Mouse (Mus musculus) hindbrain, embryonic 15.5 days (tissue): Measurements from ENCODE around the gene Slc16a5. TPM values are rescaled to one million over a fixed set of nuclear protein-coding genes. Genes with fewer than 3 reads are reported as not detected.
A peak's percentile ranks its signal among the peaks of the same experiment; 100 is the strongest.
"Not testable (repeated sequence)": the region's sequence is repeated elsewhere in the genome, so short reads cannot be mapped to it uniquely, and the experiment has no call there.

Experiments
- ATAC-seq: fragments of 200-750 bp; cut with Nextera tagmentation; 2 replicates; pipeline ENCODE4 v1.8.0; 2017; ENCODE audit warnings: low read depth, moderate number of reproducible peaks, moderate TSS enrichment; ENCODE audit not compliant: low FRiP score
- H3K27ac ChIP-seq: fragments of 300-500 bp; sonication (generic); replicated peaks from 2 replicates; pipeline ENCODE4 v1.5.1; 2015; ENCODE audit warnings: mild to moderate bottlenecking, inconsistent platforms
- H3K27me3 ChIP-seq: fragments of 300-500 bp; sonication (generic); 2 replicates; pipeline ENCODE4 v1.6.1; 2015; ENCODE audit warnings: control low read depth, inconsistent platforms
- H3K36me3 ChIP-seq: fragments of 300-500 bp; sonication (generic); 2 replicates; pipeline ENCODE4 v1.6.1; 2015; ENCODE audit warnings: control low read depth, inconsistent platforms
- H3K4me1 ChIP-seq: fragments of 300-500 bp; sonication (generic); replicated peaks from 2 replicates; pipeline ENCODE4 v1.6.1; 2015; ENCODE audit warnings: control low read depth, inconsistent platforms
- H3K4me2 ChIP-seq: fragments of 300-500 bp; sonication (generic); 2 replicates; pipeline ENCODE4 v1.6.1; 2015; ENCODE audit warnings: moderate library complexity, mild to moderate bottlenecking, inconsistent platforms
- H3K4me3 ChIP-seq: fragments of 300-500 bp; sonication (generic); 2 replicates; pipeline ENCODE4 v1.5.1; 2015; ENCODE audit warnings: mild to moderate bottlenecking, inconsistent platforms
- H3K9ac ChIP-seq: fragments of 300-500 bp; sonication (generic); 2 replicates; pipeline ENCODE4 v1.6.1; 2015; ENCODE audit warnings: inconsistent platforms
- H3K9me3 ChIP-seq: fragments of 300-500 bp; sonication (generic); 2 replicates; pipeline ENCODE4 v1.6.1; 2016; ENCODE audit warnings: control low read depth, inconsistent platforms
- WGBS: fragments of 180-500 bp; shearing (Covaris S2); methylation state at CpG from one replicate; pipeline ENCODE4 v1.1.7; 2015; 5-methylcytosine and 5-hydroxymethylcytosine counted together
- polyA plus RNA-seq: library from polyadenylated mRNA; unstranded; fragments of >200 nt; fragmentation: Nextera tagmentation; extraction: Ambion mirVana; gene quantifications from 2 replicates; pipeline ENCODE4 v1.2.1, GENCODE M21; 2015

Gene Slc16a5
- polyA plus RNA-seq, 1 experiment from 2014 or later, result 0.17 TPM

DNA sequence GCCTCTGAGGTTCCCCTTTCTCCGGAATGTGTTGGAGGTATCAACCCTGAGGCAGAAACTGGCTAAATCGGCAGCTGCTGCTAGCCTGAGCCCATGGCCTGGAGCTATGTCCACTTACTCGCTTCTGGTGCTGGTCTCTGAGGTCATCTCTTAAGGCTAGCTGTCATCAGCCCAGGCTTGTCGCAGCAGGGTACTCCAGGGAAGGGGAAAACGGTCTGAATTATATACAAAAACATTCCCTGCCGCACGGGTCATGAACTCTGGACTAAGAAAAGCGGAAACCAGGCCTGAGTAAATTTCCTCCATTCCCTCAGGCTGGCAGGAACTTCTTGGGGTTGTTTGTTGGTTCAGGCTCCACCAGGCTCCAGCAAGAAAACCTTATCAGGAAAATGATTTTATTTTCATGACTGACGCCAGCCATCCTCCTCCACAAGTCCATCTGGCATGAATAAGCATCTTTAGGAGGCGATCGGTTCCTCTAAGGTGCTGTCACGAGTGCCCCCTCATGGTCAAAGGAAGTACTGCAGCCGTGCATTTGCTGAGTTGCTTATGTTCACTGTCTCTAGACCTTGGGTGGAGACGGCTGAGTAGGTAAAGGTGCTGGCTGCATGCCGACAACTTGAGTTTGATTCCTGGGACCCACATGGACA is 11.5 kb downstream of the Slc16a5 start:
- Histone ChIP-seq H3K9ac (no peak overlapping the region; the same call in 1 of the 2 replicates), H3K4me1 (peaks cover 31% of the 10 kb centered on the region), H3K4me2 (peak overlapping the region; percentile 20; the same call in 1 of the 2 replicates), H3K4me3 (no peak overlapping the region), H3K36me3 (no peaks in the 10 kb centered on the region), H3K27ac (peak overlapping the region; percentile 88), H3K9me3 (no peaks in the 10 kb centered on the region), H3K27me3 (no peaks in the 10 kb centered on the region)
- no peak for ATAC-seq
- 20% methylated on average over 15 of the region's 15 CpGs for WGBS

DNA sequence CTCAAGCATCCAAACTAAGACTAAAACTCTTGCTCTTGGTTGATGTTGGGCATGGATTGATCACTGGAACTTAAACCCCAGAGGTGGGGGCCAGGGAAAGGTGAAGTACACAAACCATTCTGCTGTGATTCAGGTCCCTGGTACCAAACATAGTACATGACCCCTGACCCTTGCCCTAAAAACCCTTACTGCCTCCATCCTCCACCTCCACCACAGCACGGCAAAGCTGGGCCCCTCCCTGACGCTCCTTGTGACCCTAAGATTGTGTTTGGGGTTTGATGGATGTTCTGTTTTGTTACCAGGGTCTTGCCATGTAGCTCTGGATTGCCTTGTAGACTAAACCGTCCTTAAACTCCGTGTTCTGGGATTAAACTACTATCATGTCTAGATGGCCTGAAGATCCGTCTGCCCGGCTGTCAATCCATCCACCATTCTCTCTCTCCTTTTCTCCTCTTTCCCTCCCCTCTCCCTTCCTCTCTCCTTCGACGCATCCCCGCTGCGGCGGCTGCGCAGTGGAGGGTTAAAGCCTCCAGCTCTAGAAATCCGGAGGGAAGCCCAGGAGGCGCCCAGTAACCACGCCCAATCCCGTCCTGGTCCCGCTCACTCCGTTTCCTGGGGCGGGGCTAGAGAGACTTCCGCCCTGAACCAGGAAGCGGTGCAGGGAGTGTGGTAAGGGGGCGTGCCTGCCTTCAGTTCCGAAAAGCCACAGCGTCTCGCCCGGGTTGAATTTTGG is 12.9 kb downstream of the Slc16a5 start, which contains the start of gene Armc7:
Gene Armc7, plus strand, starts transcription at position 643 of the 733 bp plus-strand sequence.
- peak; percentile 97 for ATAC-seq
- H3K4me1 ChIP-seq, result peaks cover 31% of the 10 kb centered on the region
- no peaks in the 10 kb centered on the region for H3K9me3 ChIP-seq
- 2% methylated on average over 26 of the region's 26 CpGs for WGBS
- H3K4me3 ChIP-seq, result peak within 1 kb of the TSS; percentile 89
- peak within 1 kb of the TSS; percentile 88 for H3K27ac ChIP-seq
- H3K36me3 ChIP-seq, result no peaks in the 10 kb centered on the region
- H3K27me3 ChIP-seq, result no peaks in the 10 kb centered on the region
- H3K9ac ChIP-seq, result peak within 1 kb of the TSS; percentile 81
- H3K4me2 ChIP-seq, result peak within 1 kb of the TSS; percentile 93

DNA sequence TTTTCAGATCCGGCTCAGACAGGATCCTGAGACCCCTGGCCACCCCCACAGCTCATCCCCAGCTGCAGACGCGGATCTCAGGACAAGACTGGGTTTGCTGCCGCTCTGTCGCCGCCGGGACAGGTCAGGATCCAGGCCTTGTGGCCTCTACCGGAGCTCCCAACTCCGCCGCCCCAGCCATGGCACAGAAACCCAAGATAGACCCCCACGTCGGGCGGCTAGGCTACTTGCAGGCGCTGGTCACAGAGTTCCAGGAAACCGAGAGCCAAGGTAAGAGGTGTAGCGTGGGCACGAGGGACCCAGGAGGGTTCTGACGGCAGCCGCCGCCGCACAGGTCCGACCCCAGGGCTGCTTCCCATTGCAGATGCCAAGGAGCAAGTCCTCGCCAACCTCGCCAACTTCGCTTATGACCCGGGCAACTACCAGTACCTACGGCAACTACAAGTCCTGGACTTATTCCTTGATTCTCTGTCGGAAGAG is 13.5 kb downstream of the Slc16a5 start:
- H3K4me2 ChIP-seq, result peak overlapping the region; percentile 93
- ATAC-seq, result peak; percentile 66; the same call in 1 of the 2 replicates
- peak overlapping the region; percentile 89 for H3K4me3 ChIP-seq
- peak overlapping the region; percentile 81 for H3K9ac ChIP-seq
- H3K9me3 ChIP-seq, result no peaks in the 10 kb centered on the region
- WGBS, result 6% methylated on average over 28 of the region's 28 CpGs
- peak overlapping the region; percentile 88 for H3K27ac ChIP-seq
- H3K27me3 ChIP-seq, result no peaks in the 10 kb centered on the region
- H3K36me3 ChIP-seq, result no peaks in the 10 kb centered on the region
- peaks cover 31% of the 10 kb centered on the region for H3K4me1 ChIP-seq

DNA sequence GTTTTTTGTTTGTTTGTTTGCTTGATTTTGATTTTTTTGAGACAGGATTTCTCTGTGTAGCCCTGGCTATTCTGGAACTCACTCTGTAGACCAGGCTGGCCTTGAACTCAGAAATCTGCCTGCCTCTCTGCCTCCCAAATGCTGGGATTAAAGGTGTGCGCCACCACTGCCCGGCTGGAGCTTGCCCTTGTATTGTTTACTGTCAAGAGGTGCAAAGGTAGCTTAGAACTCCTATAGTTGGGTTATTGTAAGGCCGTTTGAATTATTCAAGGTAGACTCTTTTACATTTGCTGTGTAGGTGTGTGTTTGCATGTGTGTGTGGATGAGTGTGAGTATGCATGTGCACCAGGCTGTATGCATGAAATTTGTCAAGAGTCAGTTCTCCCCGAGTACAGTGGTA is 14.4 kb downstream of the Slc16a5 start:
- H3K4me2 ChIP-seq, result peak overlapping the region; percentile 93
- H3K9ac ChIP-seq, result peak overlapping the region; percentile 19; the same call in 1 of the 2 replicates
- 86% methylated on average over 4 of the region's 4 CpGs for WGBS
- not testable (repeated sequence) for H3K27me3 ChIP-seq, H3K27ac ChIP-seq, H3K36me3 ChIP-seq, H3K9me3 ChIP-seq, ATAC-seq
- peaks cover 31% of the 10 kb centered on the region for H3K4me1 ChIP-seq
- H3K4me3 ChIP-seq, result peak overlapping the region; percentile 89; the same call in 1 of the 2 replicates

DNA sequence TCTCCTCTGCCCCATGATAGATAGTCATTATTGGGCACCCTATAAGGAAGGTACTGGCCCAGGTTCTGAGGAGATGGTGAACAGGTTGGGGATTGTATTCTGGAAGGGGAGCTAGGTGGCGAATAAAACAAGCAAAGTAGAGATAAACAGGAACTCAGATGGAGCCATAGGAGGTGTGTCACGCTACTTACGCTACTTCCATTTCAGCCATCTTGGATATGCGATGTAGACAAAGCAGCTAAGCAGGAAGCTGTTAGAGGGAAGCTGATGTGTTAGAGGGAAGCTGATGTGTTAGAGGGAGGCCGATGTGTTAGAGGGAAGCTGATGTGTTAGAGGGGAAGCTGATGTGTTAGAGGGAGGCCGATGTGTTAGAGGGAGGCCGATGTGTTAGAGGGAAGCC is 15.1 kb downstream of the Slc16a5 start:
- not testable (repeated sequence) for H3K9me3 ChIP-seq, H3K36me3 ChIP-seq, ATAC-seq, H3K27ac ChIP-seq, H3K4me3 ChIP-seq, H3K27me3 ChIP-seq
- Histone ChIP-seq H3K4me1 (peaks cover 31% of the 10 kb centered on the region), H3K9ac (0 out of 2 replicates have a peak overlapping the region, but pooled peaks have one; percentile 19), H3K4me2 (peak overlapping the region; percentile 93; the same call in 1 of the 2 replicates)
- 87% methylated on average over 7 of the region's 7 CpGs for WGBS

DNA sequence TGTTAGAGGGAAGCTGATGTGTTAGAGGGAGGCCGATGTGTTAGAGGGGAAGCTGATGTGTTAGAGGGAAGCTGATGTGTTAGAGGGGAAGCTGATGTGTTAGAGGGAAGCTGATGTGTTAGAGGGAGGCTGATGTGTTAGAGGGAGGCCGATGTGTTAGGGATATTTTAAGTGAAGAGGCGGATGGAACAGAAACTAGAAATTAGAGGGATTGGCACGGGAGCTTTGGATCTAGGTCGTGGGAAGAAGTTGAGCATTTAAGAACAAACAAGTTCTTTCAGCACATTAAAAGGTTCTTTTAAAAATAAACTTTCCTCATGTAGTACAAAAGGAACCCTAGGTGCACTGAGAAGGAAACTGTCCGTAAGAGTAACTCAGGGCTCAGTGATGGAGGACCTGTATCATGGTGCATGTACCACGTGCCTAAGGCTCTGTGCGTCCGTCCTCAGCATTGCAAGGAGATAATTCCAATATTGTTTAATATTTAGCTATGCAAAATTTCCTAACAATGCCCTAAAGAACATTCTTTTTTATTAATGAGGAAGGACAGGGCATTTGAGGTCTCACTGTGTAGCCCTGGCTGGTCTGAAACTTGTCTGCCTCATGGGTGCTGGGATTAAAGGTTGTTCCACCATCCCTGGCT is 16.1 kb downstream of the Slc16a5 start:
- Histone ChIP-seq H3K36me3 (no peaks in the 10 kb centered on the region), H3K27ac (no peak overlapping the region), H3K4me3 (no peak overlapping the region), H3K4me1 (peaks cover 29% of the 10 kb centered on the region), H3K4me2 (no peak overlapping the region), H3K27me3 (no peaks in the 10 kb centered on the region), H3K9ac (no peak overlapping the region), H3K9me3 (no peaks in the 10 kb centered on the region)
- ATAC-seq, result no peak
- WGBS, result 88% methylated on average over 9 of the region's 9 CpGs

DNA sequence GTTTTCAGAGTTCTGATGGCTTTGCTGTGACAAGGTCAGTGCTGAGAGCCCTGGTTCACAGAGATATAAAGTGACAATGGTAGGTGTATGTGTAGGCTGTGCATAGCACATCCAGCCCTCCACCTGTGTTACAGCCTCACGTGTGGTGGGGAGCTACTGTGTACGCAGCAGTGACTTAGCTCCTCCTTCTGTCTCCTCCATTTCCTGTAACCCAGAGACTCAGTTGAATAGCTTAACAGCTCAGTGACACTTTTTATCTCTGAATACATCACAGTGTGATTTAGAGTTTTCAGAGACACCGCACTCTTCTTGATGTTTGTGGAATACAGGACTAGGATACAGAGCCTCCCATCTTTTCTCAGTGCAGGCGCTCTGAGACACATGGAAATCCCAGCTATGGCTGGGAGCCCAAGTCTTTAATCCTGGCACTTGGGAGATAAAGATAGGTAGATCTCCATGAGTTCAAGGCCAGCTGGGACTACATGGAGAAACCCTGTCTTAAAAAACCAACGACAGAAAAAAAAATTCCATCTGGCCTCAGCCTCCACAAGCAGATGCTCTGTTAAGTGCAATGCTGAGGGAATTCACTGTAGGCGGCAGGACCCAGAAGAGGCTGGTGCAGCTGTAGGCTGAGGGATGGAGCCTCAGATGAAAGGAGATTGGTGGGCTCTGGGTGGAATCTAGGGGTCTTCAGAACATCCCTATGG is 19.4 kb downstream of the Slc16a5 start:
- no peak overlapping the region for H3K4me3 ChIP-seq
- WGBS, result 86% methylated on average over 6 of the region's 6 CpGs

DNA sequence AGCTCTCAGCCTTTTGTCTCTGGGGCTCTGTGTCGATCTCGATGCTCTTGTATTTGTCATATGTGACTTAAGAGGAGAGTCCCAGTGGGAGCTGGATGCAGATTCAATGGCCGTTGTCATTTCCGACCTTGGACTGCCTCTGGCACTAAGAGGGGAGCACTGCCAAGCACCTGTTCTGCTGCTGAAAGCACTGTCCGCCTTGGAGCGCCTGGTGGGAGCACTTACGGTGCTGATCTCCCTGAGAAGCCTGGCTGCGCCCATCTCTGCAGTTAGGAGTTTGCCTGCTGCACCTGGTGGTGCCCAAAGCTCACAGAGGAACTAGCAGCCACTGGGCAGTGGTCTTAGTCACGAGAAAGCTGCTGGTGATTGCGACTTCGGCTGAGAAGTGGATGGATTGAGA is 21.0 kb downstream of the Slc16a5 start:
- Histone ChIP-seq H3K4me1 (no peaks in the 10 kb centered on the region), H3K4me2 (no peak overlapping the region), H3K27me3 (no peaks in the 10 kb centered on the region), H3K27ac (no peak overlapping the region), H3K9me3 (no peaks in the 10 kb centered on the region), H3K4me3 (no peak overlapping the region), H3K36me3 (no peaks in the 10 kb centered on the region), H3K9ac (no peak overlapping the region)
- ATAC-seq, result no peak
- 66% methylated on average over 11 of the region's 11 CpGs for WGBS

More for the DNA sequence above, 19.4 kb downstream of the Slc16a5 start:
- ATAC-seq, result no peak
- Histone ChIP-seq H3K4me2 (no peak overlapping the region), H3K9ac (no peak overlapping the region), H3K27ac (no peak overlapping the region), H3K4me1 (peaks cover 8% of the 10 kb centered on the region), H3K27me3 (no peaks in the 10 kb centered on the region), H3K9me3 (no peaks in the 10 kb centered on the region), H3K36me3 (no peaks in the 10 kb centered on the region)

DNA sequence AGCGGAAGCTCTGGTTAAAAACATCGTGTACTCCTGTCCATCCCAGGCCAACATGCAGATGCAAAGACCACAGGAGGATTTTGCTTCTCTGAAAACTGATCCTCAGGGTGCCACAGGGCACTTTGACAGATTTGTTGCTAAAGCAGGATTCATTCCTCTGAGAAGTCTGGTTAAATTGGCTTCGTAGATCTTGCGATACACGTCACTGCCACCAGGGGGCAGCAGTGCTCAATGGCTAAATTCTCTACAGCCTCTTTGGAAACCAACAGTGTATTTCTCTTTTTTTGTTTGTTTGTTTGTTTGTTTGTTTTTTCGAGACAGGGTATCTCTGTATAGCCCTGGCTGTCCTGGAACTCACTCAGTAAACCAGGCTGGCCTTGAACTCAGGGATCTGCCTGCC is 21.5 kb downstream of the Slc16a5 start:
- H3K9ac ChIP-seq, result no peak overlapping the region
- H3K4me3 ChIP-seq, result no peak overlapping the region
- H3K9me3 ChIP-seq, result no peaks in the 10 kb centered on the region
- no peaks in the 10 kb centered on the region for H3K4me1 ChIP-seq
- H3K4me2 ChIP-seq, result no peak overlapping the region
- H3K27ac ChIP-seq, result no peak overlapping the region
- H3K36me3 ChIP-seq, result peaks cover 2% of the 10 kb centered on the region; the same call in 1 of the 2 replicates
- WGBS, result 18% methylated on average over 6 of the region's 6 CpGs
- ATAC-seq, result no peak
- no peaks in the 10 kb centered on the region for H3K27me3 ChIP-seq

DNA sequence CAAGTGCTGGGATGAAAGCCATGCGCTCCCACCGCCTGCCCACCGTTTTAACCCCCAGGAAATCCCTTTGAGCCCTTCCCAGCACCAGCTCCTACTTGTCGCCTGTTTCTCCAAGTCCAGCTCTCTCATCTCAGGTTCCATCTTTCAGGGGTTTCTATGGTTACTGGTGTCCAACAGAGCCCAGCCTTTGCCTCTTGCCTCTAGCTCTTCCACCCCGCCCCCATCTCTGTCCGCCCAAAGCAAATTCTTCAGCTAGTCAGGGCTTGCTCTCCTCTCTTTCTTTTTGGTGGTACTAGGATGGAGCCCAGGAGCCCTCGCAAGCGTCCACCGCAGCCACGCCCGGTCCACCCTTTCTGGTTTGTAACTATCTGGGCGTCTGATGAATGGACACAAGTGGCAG is 22.9 kb downstream of the Slc16a5 start:
- no peaks in the 10 kb centered on the region for H3K9me3 ChIP-seq
- H3K27me3 ChIP-seq, result no peaks in the 10 kb centered on the region
- H3K4me1 ChIP-seq, result peaks cover 2% of the 10 kb centered on the region
- H3K4me3 ChIP-seq, result no peak overlapping the region
- H3K4me2 ChIP-seq, result no peak overlapping the region
- peaks cover 14% of the 10 kb centered on the region for H3K36me3 ChIP-seq
- no peak overlapping the region for H3K27ac ChIP-seq
- ATAC-seq, result no peak
- no peak overlapping the region for H3K9ac ChIP-seq
- whole genome bisulfite sequencing, result 44% methylated on average over 12 of the region's 12 CpGs

DNA sequence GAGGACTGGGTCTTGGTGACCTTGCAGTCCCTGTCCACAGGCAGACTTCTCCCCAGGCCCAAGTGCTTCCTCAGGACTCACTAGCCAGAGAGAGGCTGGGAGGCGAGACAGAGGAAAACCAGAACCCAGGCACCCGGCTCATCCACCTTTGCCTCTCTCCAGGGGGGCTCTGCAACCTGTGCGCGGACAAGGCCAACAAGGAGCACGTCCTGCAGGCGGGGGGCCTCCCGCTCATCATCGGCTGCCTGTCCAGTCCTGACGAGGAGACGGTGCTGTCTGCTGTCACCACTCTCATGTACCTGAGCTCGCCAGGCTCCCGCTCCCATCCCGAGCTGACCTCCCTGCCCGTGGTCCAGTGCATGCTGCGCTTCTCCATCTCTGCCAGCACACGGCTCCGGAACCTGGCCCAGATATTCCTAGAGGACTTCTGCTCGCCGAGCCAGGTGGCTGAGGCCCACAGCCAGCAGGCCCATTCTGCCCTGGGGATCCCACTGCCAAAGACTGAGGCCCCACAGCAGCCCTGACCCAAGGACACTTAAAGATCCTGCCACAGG is 26.4 kb downstream of the Slc16a5 start:
- H3K9me3 ChIP-seq, result no peaks in the 10 kb centered on the region
- WGBS, result 93% methylated on average over 19 of the region's 19 CpGs
- no peak overlapping the region for H3K4me3 ChIP-seq
- peaks cover 14% of the 10 kb centered on the region for H3K36me3 ChIP-seq
- H3K4me2 ChIP-seq, result no peak overlapping the region
- no peak overlapping the region for H3K27ac ChIP-seq
- no peak overlapping the region for H3K9ac ChIP-seq
- no peaks in the 10 kb centered on the region for H3K27me3 ChIP-seq
- peaks cover 22% of the 10 kb centered on the region for H3K4me1 ChIP-seq
- no peak for ATAC-seq
